In the genomic region with DNA sequence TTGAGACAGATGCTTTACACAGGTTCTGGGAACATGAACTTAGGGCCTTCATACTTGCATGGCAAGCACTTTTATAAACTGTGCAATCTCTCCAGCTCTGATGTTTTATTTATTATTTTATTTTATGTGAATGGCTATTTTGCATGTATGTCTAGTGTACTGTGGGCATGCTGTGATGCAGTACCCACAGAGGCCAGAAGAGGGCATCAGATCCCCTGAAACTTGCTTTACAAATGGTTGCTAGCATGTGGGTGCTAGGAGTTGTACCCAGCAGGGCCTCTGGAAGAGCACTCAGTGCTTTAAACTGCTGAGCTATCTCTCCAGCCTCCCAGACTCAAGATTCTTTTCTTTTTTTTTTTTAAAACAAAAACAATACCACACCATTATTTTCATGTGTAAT, we compare ENCODE assay signal across 8 mouse cellular contexts. TPM values are rescaled to one million over a fixed set of nuclear protein-coding genes. Genes with fewer than 3 reads are reported as not detected.
DNase-seq lines count a peak whose midpoint lies in the region; ATAC-seq and TF ChIP-seq lines count a peak whose summit lies in the region.

No protein-coding gene starts in this region.

- peak; percentile 33 for TF ChIP-seq RAD21 in CH12.LX (IDR thresholded peaks at IDR 0.05; ENCODE audit: low read depth, low read length)

- in situ Hi-C loops in CH12.LX (cut with MboI; ENCODE audit: low pct_ligation_motif_present, low pct_unique_long_range_greater_than_20kb, low sequenced_read_pairs): loop anchor here (25.0 kb wide), 1 partner anchor 244 kb away; no protein-coding TSS in a partner anchor

- H3K79me2 ChIP-seq in CH12.LX (replicated peaks; ENCODE audit: control insufficient read depth, extremely low read depth, insufficient read depth, poor library complexity, severe bottlenecking): no peaks in the 10 kb centered on the region

- H3K9me3 ChIP-seq in CH12.LX (replicated peaks; ENCODE audit: low read length): no peaks in the 10 kb centered on the region

- no peak overlapping the region for H3K4me3 ChIP-seq in left cerebral cortex, adult 2 months
- H3K4me3 ChIP-seq in CH12.LX (replicated peaks in 1 of 3; ENCODE audit: low read depth in 2 of 3, low read length in 2 of 3, poor library complexity in 1 of 3): no peak overlapping the region

- peak; percentile 75 for ATAC-seq in activated CD4-positive, CD25-positive, alpha-beta regulatory T cell, adult 4 months
- peak; percentile 55; the same call in 1 of the 2 replicates for ATAC-seq in neutrophil, adult 5-6 weeks (ENCODE audit: extremely low read depth, insufficient number of reproducible peaks, low FRiP score, poor library complexity, severe bottlenecking)

- DNase-seq in left cerebral cortex, adult 2 months (ENCODE audit: extremely low spot score in 1 of 2, low spot score in 2 of 2): peak in 1 of 2 experiments; percentile 24
- no peak for DNase-seq in left cerebral cortex, adult 11 months (ENCODE audit: low spot score)
- peak; percentile 27 for DNase-seq in CH12.LX (ENCODE audit: extremely low read depth)
- peak; percentile 42 to 47 for DNase-seq in cerebellum, postnatal 36 days
- peak; percentile 42 to 58 for DNase-seq in kidney, postnatal 25 days
- no peak for DNase-seq in Muller cell, postnatal 12 days (ENCODE audit: inconsistent ontology term)

- TF ChIP-seq CTCF in left cerebral cortex, adult 2 months (IDR thresholded peaks at IDR 0.05): peak; percentile 64
- TF ChIP-seq CTCF in CH12.LX (conservative IDR thresholded peaks at IDR 0.05 in 1 of 2, IDR thresholded peaks at IDR 0.05 in 1 of 2; ENCODE audit: low read depth in 2 of 2, low read length in 2 of 2): peak; percentile 55 to 56; a peak in 3 of 4 replicates

- TF ChIP-seq EP300 in CH12.LX (IDR thresholded peaks at IDR 0.05; ENCODE audit: low read length): no peak

- H3K36me3 ChIP-seq in CH12.LX (replicated peaks in 1 of 2; ENCODE audit: control insufficient read depth in 1 of 2, insufficient read depth in 1 of 2, low read length in 1 of 2): peaks cover 3 to 7% of the 10 kb centered on the region in 2 experiments

- no peak for TF ChIP-seq POLR2A in CH12.LX (IDR thresholded peaks at IDR 0.05; ENCODE audit: low read depth, low read length)

- H3K27ac ChIP-seq in left cerebral cortex, adult 2 months: no peak overlapping the region
- H3K27ac ChIP-seq in CH12.LX (ENCODE audit: insufficient read depth, low read depth): no peak overlapping the region

- no peak overlapping the region for H3K4me2 ChIP-seq in CH12.LX (ENCODE audit: insufficient read depth, low read depth, poor library complexity, severe bottlenecking)

- H3K9ac ChIP-seq in CH12.LX (ENCODE audit: insufficient read depth, low read depth): no peak overlapping the region

- H3K4me1 ChIP-seq in CH12.LX (ENCODE audit: control insufficient read depth in 1 of 2, insufficient read depth in 2 of 2): no peaks in the 10 kb centered on the region

- dilution Hi-C loops in CH12.LX (cut with MboI; ENCODE audit: extremely low pct_ligation_motif_present, extremely low pct_unique_long_range_greater_than_20kb, low sequenced_read_pairs): no loop called here

- H3K27me3 ChIP-seq in CH12.LX (replicated peaks): no peaks in the 10 kb centered on the region

- intact Hi-C loops in left cerebral cortex, adult 2 months (cut with DNase I): no loop called here

TF ChIP-seq in CH12.LX, 34 proteins besides CTCF, POLR2A, EP300 and RAD21:
- no peak for TF ChIP-seq NRF1 (IDR thresholded peaks at IDR 0.05; ENCODE audit: low read depth, low read length)
- peak; percentile 55 for TF ChIP-seq SMC3 (IDR thresholded peaks at IDR 0.05; ENCODE audit: low read depth, low read length)
TF ChIP-seq in CH12.LX: peak in this region for 1.

RNA-seq across cellular contexts. Expression of a gene that starts 38.8 kb away (rescaled TPM):
- total RNA-seq in left cerebral cortex, adult 2 months (2021): 10 to 100 TPM; 40.7 to 41.5 TPM
- total RNA-seq in CH12.LX (2012; rRNA removed) (25.5 and 27.0 TPM in 2 replicates), CH12.LX (2014; rRNA removed) (84.0 and 84.4 TPM in 2 replicates)
- 47.7 and 49.3 TPM in 2 replicates for polyA plus RNA-seq in CH12.LX (2012; ENCODE audit: insufficient read length, low read depth)
- polyA plus RNA-seq in activated CD4-positive, CD25-positive, alpha-beta regulatory T cell, adult 4 months (2017; shearing (Covaris generic)): 10 to 100 TPM; 19.9 to 22.9 TPM
- total RNA-seq in neutrophil, adult 5-6 weeks (2017): 15.8 and 16.8 TPM in 2 replicates

Comparison
In these comparisons a context has a peak if more than half of its experiments do, and no peak if none do; other contexts are left out.
1. DNase-seq: peak in CH12.LX (single experiment), cerebellum, postnatal 36 days (2 of 2) and kidney, postnatal 25 days (2 of 2); none in left cerebral cortex, adult 11 months (single experiment) and Muller cell, postnatal 12 days (single experiment).